Mouse (Mus musculus) myocyte (in vitro differentiated cells): ENCODE measurements at regions not wholly inside any gene's neighbourhood (a gene's known extent, or its start where the extent isn't known, plus 50 kb on each side); places are given as distances from the start of the nearest gene placed in this dataset.

Source experiments
- MYOD1 ChIP-seq, 3 experiments: IDR thresholded peaks; one replicate each; pipeline ENCODE4 v1.6.1; 2011; ENCODE audit warnings: control low read depth in 2 of 3, low read depth in 2 of 3, mild to moderate bottlenecking in 2 of 3, moderate library complexity in 1 of 3; ENCODE audit not compliant: insufficient read length in 2 of 3, control insufficient read depth in 1 of 3
- POLR2A ChIP-seq: IDR thresholded peaks from one replicate; pipeline ENCODE4 v1.6.1; 2011; ENCODE audit warnings: low read depth, mild to moderate bottlenecking, control low read depth, moderate library complexity; ENCODE audit not compliant: insufficient read length
- POLR2AphosphoS2 ChIP-seq: IDR thresholded peaks from one replicate; pipeline ENCODE4 v1.6.1; 2011; ENCODE audit warnings: low read depth, control low read depth; ENCODE audit not compliant: insufficient read length
- REST ChIP-seq: IDR thresholded peaks from one replicate; pipeline ENCODE4 v1.6.1; 2011; ENCODE audit warnings: mild to moderate bottlenecking, control low read depth, moderate library complexity; ENCODE audit not compliant: insufficient read depth, insufficient read length
- TCF12 ChIP-seq: IDR thresholded peaks from one replicate; pipeline ENCODE4 v1.6.1; 2011; ENCODE audit warnings: mild to moderate bottlenecking, control low read depth; ENCODE audit not compliant: poor library complexity, insufficient read depth, severe bottlenecking

GRCm38 (mm10) chr16:47526613-47527012, 756.9 kb upstream of the Dppa4 start:
- TF ChIP-seq MYOD1 (IDR thresholded peaks at IDR 0.05; ENCODE audit: control insufficient read depth in 1 of 3, insufficient read length in 2 of 3, low read depth in 2 of 3): no peak
- no peak for TF ChIP-seq REST
- no peak for TF ChIP-seq POLR2A
- no peak for TF ChIP-seq TCF12
- no peak for TF ChIP-seq POLR2AphosphoS2
